Mouse (Mus musculus) heart, adult 2 months (tissue): ENCODE results near the gene Epn1.

Source experiments
- CTCF ChIP-seq: fragments of 200-600 bp; IDR thresholded peaks from 2 replicates; pipeline ENCODE4 v1.8.1; 2022; ENCODE audit warnings: antibody characterized with exemption, mild to moderate bottlenecking, moderate library complexity
- EP300 ChIP-seq: fragments of 200-500 bp; IDR thresholded peaks from 2 replicates; pipeline ENCODE4 v1.6.1; 2011; ENCODE audit warnings: low read depth, low read length, control low read depth; ENCODE audit not compliant: insufficient read depth

- TF ChIP-seq EP300: no peak
- no peak for TF ChIP-seq CTCF
Observed at GRCm38 (mm10) chr7:5112701-5113100, 32.7 kb downstream of the Epn1 start.
